Mouse (Mus musculus) midbrain, embryonic 11.5 days (tissue): ENCODE data around the gene Insrr. TPM values are rescaled to one million over a fixed set of nuclear protein-coding genes. Genes with fewer than 3 reads are reported as not detected.

Source experiments
- ATAC-seq: fragments of 200-750 bp; cut with Nextera tagmentation; 2 replicates; pipeline ENCODE4 v1.8.0; 2017; ENCODE audit warnings: moderate TSS enrichment, moderate library complexity; ENCODE audit not compliant: low FRiP score
- DNase-seq: peaks from one replicate; pipeline ENCODE4 v3.0.0; 2015; ENCODE audit warnings: low spot score; ENCODE audit errors: missing footprints
- H3K27ac ChIP-seq: fragments of 300-500 bp; sonication (generic); 2 replicates; pipeline ENCODE4 v1.5.1; 2014; ENCODE audit warnings: low read depth, low read length
- H3K27me3 ChIP-seq: fragments of 300-500 bp; sonication (generic); 2 replicates; pipeline ENCODE4 v1.6.1; 2014; ENCODE audit warnings: mild to moderate bottlenecking, low read length, moderate library complexity, mixed read lengths; ENCODE audit not compliant: control insufficient read depth, insufficient read depth
- H3K36me3 ChIP-seq: fragments of 300-500 bp; sonication (generic); 2 replicates; pipeline ENCODE4 v1.6.1; 2014; ENCODE audit warnings: mild to moderate bottlenecking, low read length, moderate library complexity, mixed read lengths; ENCODE audit not compliant: control insufficient read depth, insufficient read depth
- H3K4me1 ChIP-seq: fragments of 300-500 bp; sonication (generic); 2 replicates; pipeline ENCODE4 v1.6.1; 2014; ENCODE audit warnings: low read length; ENCODE audit not compliant: control insufficient read depth, insufficient read depth
- H3K4me2 ChIP-seq: fragments of 300-500 bp; sonication (generic); 2 replicates; pipeline ENCODE4 v1.6.1; 2014; ENCODE audit warnings: mild to moderate bottlenecking, moderate library complexity
- H3K4me3 ChIP-seq: fragments of 300-500 bp; sonication (generic); 2 replicates; pipeline ENCODE4 v1.5.1; 2014; ENCODE audit warnings: low read depth, low read length
- H3K9ac ChIP-seq: fragments of 300-500 bp; sonication (generic); 2 replicates; pipeline ENCODE4 v1.6.1; 2014; ENCODE audit warnings: low read length
- H3K9me3 ChIP-seq: fragments of 300-500 bp; sonication (generic); 2 replicates; pipeline ENCODE4 v1.6.1; 2016; ENCODE audit warnings: low read length; ENCODE audit not compliant: control insufficient read depth
- WGBS: fragments of 180-500 bp; shearing (Covaris S2); extraction: QIAGEN DNeasy Blood & Tissue Kit; methylation state at CpG from one replicate; pipeline ENCODE4 v1.1.7; 2014; 5-methylcytosine and 5-hydroxymethylcytosine counted together
- polyA plus RNA-seq: library from polyadenylated mRNA; unstranded; fragments of >200 nt; fragmentation: Nextera tagmentation; extraction: Ambion mirVana; gene quantifications from 2 replicates; pipeline ENCODE4 v1.2.1, GENCODE M21; 2014

Insrr gene
- 0.51 and 0.71 TPM in 2 replicates for polyA plus RNA-seq

DNA sequence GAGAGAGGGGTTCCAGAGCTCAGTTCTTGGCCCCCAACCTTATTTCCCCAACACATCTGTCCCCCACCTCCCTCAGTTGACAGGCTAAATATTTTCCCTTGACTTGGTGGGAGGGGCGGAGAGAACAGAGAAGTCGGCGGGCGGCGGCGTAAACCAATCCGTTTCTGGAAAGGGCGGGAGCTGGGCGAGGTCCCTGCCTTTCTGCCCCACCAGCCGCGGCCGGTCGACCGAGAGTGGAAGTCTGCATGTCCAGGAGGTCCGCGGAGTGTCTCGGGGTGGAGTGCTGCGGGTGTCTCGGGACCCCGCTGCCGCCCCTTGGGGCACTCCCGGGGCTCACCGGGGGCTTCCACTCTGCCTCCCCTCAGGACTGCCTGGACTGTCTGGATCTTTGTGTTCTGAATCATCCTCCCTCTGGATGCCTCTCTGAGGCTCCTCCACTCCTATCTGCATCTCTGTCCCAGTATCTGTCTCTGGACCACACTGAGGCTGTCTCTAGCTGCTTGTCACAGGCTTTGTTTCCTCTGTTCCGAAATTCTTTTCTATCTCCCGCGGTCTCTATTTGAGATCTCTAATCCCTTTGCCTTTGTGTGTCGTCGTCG is at the start of gene Insrr:
Gene Insrr, plus strand, starts transcription at position 216 of the 599 bp plus-strand sequence.
- no peak within 1 kb of the TSS for H3K27ac ChIP-seq

DNA sequence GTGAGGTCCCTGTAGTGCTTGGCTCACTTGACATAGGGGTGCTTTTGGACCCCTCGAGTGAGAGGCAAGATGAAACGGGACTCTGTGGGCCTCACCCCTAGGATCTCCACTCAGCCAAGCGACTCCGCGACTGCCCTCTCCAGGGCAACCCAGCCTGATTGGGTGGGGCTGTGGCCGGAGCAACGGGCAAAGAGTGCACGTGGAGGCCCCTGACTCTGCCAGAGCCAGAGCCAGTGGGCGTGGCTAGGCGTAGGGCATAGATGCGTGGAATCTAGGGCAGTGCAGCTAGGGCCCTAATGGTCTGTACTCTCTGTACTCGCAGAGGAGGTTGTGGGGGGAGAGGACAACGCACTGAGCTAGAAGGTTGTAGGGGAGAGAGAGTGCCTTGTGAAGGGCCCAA is 48.3 kb upstream of the Insrr start, which contains the start of gene Lrrc71:
Gene Lrrc71, minus strand, starts transcription at position 195 of the 400 bp plus-strand sequence.
- peak; percentile 40; the same call in 1 of the 2 replicates for ATAC-seq
- Histone ChIP-seq H3K27me3 (no peaks in the 10 kb centered on the region; the same call in 1 of the 2 replicates), H3K4me3 (no peak within 1 kb of the TSS), H3K9me3 (no peaks in the 10 kb centered on the region), H3K27ac (no peak within 1 kb of the TSS), H3K36me3 (no peaks in the 10 kb centered on the region), H3K4me2 (no peak within 1 kb of the TSS), H3K9ac (no peak within 1 kb of the TSS), H3K4me1 (peaks cover 14% of the 10 kb centered on the region)
- WGBS = 44% methylated on average over 13 of the region's 13 CpGs
- no peak for DNase-seq

More for the DNA sequence above, at the start of gene Insrr:
- Histone ChIP-seq H3K9me3 (no peaks in the 10 kb centered on the region), H3K9ac (peak within 1 kb of the TSS; percentile 57), H3K4me1 (peaks cover 19% of the 10 kb centered on the region), H3K4me2 (peak within 1 kb of the TSS; percentile 54), H3K4me3 (peak within 1 kb of the TSS; percentile 26), H3K27me3 (peaks cover 63% of the 10 kb centered on the region), H3K36me3 (no peaks in the 10 kb centered on the region)
- under 1% methylated on average over 23 of the region's 29 CpGs for WGBS
- ATAC-seq (no peak), DNase-seq (peak; percentile 91)

DNA sequence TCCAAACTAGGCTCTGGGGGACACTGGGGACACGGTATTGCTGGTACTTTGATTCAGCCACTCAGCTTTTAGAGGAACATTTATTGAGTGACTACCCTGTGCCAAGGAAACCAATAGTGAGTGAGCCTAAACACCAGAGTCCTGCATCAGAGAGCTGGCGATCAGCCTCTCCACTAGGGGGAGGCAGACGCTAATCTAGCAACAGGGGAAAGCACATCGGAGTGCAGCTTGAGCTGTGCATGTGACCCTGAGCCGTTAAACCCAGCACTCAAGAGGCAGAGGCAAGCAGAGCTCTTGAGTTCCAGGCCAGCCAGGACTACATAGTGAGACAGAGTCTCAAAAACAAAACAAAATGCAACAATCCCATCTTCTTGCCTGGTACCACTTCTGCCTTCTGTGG is 47.7 kb upstream of the Insrr start:
- Histone ChIP-seq H3K27ac (no peak overlapping the region), H3K9ac (no peak overlapping the region), H3K9me3 (no peaks in the 10 kb centered on the region), H3K36me3 (no peaks in the 10 kb centered on the region), H3K4me1 (peaks cover 14% of the 10 kb centered on the region), H3K4me3 (no peak overlapping the region), H3K27me3 (no peaks in the 10 kb centered on the region; the same call in 1 of the 2 replicates), H3K4me2 (no peak overlapping the region)
- no peak for ATAC-seq
- 17% methylated on average over 5 of the region's 5 CpGs for WGBS
- DNase-seq = no peak

DNA sequence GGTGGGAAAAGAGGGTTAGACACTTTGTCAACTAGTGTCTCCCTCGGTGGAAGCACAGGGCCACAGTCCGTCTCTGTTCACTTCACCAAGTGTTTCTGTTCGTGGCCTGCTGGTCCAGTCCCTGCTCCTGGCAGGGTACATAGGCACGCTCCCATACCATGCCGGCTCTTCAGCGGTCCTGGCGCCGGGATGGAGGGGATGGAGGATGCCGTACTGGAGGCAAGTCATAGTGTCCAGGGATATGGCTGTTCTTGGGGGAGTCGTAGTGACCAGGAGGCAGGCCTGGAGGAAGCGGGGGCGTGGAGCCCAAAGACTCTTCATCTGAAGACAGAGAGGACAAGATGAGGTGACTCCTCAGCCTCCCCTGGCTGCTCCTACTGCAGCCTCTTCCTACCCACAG is 46.8 kb upstream of the Insrr start:
- WGBS = 94% methylated on average over 12 of the region's 12 CpGs
- no peaks in the 10 kb centered on the region for H3K9me3 ChIP-seq
- no peak overlapping the region for H3K4me3 ChIP-seq
- no peak overlapping the region for H3K9ac ChIP-seq
- no peaks in the 10 kb centered on the region for H3K36me3 ChIP-seq
- H3K27ac ChIP-seq = no peak overlapping the region
- no peak for DNase-seq
- no peak overlapping the region for H3K4me2 ChIP-seq
- no peaks in the 10 kb centered on the region; the same call in 1 of the 2 replicates for H3K27me3 ChIP-seq
- ATAC-seq = no peak
- H3K4me1 ChIP-seq = peaks cover 12% of the 10 kb centered on the region

DNA sequence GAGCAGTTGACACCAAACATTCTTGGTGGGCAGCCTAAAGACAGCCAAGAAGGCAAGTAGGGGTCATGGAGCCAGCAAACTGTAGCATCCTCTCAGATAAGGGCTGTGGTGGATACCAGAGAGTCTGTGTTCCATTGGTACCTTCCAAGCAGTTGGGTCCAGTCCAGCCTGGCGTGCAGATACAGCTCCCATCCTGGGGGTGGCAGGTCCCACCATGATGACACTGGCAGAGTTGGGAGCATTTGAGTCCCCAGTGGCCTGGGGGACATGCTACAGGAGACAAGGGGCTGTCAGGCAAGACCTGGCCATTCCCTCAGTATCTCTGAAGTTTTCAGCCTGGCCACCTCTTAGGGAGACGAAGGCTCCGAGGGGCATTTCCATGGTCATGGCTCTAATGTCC is 44.2 kb upstream of the Insrr start:
- H3K9me3 ChIP-seq = no peaks in the 10 kb centered on the region
- ATAC-seq (no peak), DNase-seq (no peak)
- WGBS = 82% methylated on average over 3 of the region's 3 CpGs
- no peaks in the 10 kb centered on the region for H3K36me3 ChIP-seq
- H3K4me2 ChIP-seq = no peak overlapping the region
- H3K27ac ChIP-seq = no peak overlapping the region
- 0 out of 2 replicates have a peak, but pooled peaks cover 3% of the 10 kb centered on the region for H3K4me1 ChIP-seq
- H3K27me3 ChIP-seq = peaks cover 4% of the 10 kb centered on the region
- H3K4me3 ChIP-seq = no peak overlapping the region
- no peak overlapping the region for H3K9ac ChIP-seq

DNA sequence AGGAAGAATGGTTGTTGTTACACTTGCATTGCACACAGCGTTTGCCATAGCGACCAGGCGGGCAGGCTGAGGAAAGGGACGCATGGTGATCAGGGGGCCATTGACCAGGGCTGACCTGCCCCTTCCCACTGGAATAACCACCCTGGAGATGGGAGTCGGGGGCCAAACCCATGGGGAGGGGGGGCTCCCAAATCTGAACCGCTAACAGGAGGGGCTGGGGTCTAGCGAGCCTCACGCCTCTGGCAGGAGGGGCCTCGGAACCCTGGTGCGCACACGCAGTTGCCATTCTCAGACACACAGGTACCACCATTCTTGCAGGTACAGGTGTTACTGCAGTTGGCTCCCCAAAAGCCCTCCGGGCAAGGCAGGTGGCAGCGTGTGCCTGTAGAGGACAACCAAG is 42.9 kb upstream of the Insrr start:
- peaks cover 4% of the 10 kb centered on the region for H3K27me3 ChIP-seq
- no peaks in the 10 kb centered on the region for H3K9me3 ChIP-seq

DNA sequence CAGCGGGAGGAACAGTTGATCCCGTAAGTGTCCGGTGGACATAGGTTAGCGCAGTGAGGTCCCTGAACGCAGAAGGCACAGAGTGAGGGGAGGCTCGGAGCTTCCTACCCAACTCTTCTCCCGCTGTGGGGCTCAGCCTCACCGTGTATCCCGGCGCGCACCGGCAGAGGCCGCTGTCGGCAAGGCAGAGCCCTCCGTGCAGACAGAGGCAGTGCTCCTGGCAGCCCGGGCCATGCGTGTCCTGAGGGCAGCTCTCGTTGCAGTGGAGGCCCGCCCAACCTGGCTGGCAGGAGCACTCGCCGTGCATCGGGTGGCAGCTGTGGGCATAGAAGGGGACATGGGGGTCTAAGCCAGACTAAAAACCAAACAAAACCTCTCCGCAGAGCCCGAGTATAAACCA is 40.8 kb upstream of the Insrr start:
- Histone ChIP-seq H3K9ac (peak overlapping the region; percentile 34; the same call in 1 of the 2 replicates), H3K4me2 (peak overlapping the region; percentile 39), H3K9me3 (no peaks in the 10 kb centered on the region), H3K27ac (no peak overlapping the region), H3K27me3 (peaks cover 4% of the 10 kb centered on the region), H3K36me3 (no peaks in the 10 kb centered on the region), H3K4me1 (no peaks in the 10 kb centered on the region), H3K4me3 (peak overlapping the region; percentile 16; the same call in 1 of the 2 replicates)
- WGBS = 3% methylated on average over 24 of the region's 24 CpGs
- ATAC-seq (peak; percentile 89), DNase-seq (peak; percentile 99)

More for the DNA sequence above, 42.9 kb upstream of the Insrr start:
- no peak overlapping the region for H3K27ac ChIP-seq
- 81% methylated on average over 13 of the region's 13 CpGs for WGBS
- no peak for ATAC-seq
- H3K4me1 ChIP-seq = no peaks in the 10 kb centered on the region
- no peak for DNase-seq
- no peaks in the 10 kb centered on the region for H3K36me3 ChIP-seq
- no peak overlapping the region for H3K4me2 ChIP-seq
- H3K4me3 ChIP-seq = no peak overlapping the region
- H3K9ac ChIP-seq = no peak overlapping the region

DNA sequence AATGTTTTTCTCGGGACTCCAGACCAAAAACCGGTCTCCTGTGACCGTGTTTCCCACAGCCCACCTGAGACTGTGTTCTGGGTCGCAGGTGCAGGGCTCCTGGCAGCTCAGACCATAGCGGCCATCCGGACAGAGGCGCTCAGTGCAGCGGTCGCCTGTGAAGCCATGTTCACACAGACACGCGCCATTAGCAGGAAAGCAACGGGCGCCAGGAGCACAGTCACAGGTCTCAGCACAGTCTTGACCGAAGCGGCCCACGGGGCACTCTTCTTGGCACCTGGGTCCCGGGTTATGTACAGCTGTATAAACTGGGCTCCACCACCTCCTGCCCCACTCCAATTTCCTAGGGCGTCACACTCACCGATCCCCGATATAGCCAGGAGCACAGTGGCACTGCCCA is 40.3 kb upstream of the Insrr start:
- Histone ChIP-seq H3K4me3 (no peak overlapping the region), H3K4me1 (no peaks in the 10 kb centered on the region), H3K27ac (no peak overlapping the region), H3K9me3 (no peaks in the 10 kb centered on the region), H3K36me3 (no peaks in the 10 kb centered on the region), H3K27me3 (peaks cover 4% of the 10 kb centered on the region), H3K9ac (peak overlapping the region; percentile 34; the same call in 1 of the 2 replicates), H3K4me2 (peak overlapping the region; percentile 39)
- 53% methylated on average over 20 of the region's 20 CpGs for WGBS
- no peak for DNase-seq
- no peak; the same call in 1 of the 2 replicates for ATAC-seq

DNA sequence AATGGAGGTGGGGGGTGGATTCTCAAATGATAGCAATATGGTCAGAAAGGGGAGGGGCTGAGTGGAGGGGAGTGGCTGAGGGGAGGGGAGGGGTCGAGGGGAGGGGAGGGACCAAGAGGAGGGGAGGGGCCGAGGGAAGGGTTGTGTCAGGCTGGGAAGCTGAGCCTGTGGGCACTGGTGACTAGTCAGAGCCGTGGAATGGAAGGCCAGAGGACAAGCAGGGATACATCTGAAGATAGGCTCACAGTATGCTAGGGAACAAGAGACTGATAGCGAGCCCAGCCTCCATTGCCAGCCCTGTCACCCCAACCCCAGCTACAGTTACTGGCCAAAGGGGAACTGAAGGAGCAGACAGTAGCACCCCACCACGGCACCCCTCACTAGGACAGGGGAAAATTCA is 38.1 kb upstream of the Insrr start:
- no peaks in the 10 kb centered on the region for H3K36me3 ChIP-seq
- WGBS = 52% methylated on average over 5 of the region's 5 CpGs
- H3K4me1 ChIP-seq = no peaks in the 10 kb centered on the region; the same call in 1 of the 2 replicates
- H3K27ac ChIP-seq = no peak overlapping the region
- H3K27me3 ChIP-seq = peaks cover 4% of the 10 kb centered on the region; the same call in 1 of the 2 replicates
- H3K9me3 ChIP-seq = no peaks in the 10 kb centered on the region
- H3K4me3 ChIP-seq = no peak overlapping the region
- H3K4me2 ChIP-seq = no peak overlapping the region
- no peak overlapping the region for H3K9ac ChIP-seq
- ATAC-seq (no peak), DNase-seq (no peak)
